Mouse (Mus musculus) duodenum, adult 2 months (tissue): Measurements from ENCODE around the gene Dazl. TPM values are rescaled to one million over a fixed set of nuclear protein-coding genes. Genes with fewer than 3 reads are reported as not detected.

Experiments
- polyA plus RNA-seq: library from polyadenylated mRNA; depleted of rRNA; stranded (reverse); fragments of >200 nt; gene quantifications from 2 replicates; pipeline ENCODE4 v1.2.3, GENCODE M21; 2012; ENCODE audit warnings: low replicate concordance; rRNA removed

Gene Dazl
- not detected in 2 replicates for polyA plus RNA-seq

DNA sequence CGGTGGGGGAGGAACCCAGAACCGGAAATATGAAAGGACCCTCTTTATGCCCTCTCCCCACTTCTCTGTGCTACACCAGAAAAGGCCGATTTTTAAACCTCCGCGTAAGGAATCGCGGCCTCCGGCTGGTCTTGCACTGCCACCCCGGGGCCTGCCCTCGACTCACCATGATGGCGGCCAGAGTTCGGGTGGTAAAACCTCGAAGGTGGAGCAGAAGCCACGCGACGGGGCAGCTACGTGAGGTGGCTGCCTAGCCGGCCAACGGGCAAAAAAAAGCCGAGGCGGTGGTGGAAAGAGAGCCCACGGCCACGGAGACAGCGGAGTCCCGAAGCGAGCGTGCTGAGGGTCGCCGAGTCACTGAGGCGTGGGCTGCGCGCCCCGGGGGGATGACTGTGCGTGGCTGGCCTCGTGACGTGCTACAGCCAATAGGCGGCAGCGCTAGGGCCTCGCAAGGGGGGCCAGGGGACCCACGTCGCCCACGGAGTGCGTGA is at the start of gene Dazl:
Gene Dazl (minus strand): TSS at position 396 of the 491 bp plus-strand sequence.

Other genes with a start within 250 kb of the Dazl start
- gene Rftn1, start 103.0 kb downstream of the Dazl start, polyA plus RNA-seq = 13.9 and 21.0 TPM in 2 replicates
- gene Plcl2, start 215.8 kb upstream of the Dazl start, polyA plus RNA-seq = 3.6 and 6.2 TPM in 2 replicates